11 mouse cellular contexts compared by ENCODE assay signal in the genomic region with DNA sequence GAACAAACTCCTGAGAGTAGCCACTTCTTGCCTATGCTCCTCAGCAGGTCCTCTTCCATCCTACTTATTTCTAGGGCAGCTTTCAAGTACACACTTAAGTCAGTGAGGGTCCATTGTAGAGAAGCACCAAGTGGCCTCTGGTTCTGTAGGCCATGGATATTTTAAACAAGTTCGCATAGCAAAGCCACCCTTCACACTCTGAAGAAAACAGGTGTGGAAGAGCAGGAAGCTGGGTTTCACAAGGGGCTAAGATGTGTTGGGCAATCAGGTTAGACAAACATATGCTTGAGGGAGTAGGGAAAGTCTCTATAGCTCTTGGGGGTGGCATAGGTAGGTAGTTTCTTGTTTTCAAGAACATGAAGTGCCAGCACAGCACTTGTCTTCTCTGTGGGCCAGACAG. TPM values are rescaled to one million over a fixed set of nuclear protein-coding genes. Genes with fewer than 3 reads are reported as not detected.
"Had no signal": no experiment of that assay in that cellular context is flagged by ENCODE, and none has a peak within 500 bp of the region (broad histone marks: within the 10 kb centered on the region; RNA-seq: fewer than 3 reads in every experiment).

No protein-coding gene starts in this region.

- H3K4me3 ChIP-seq: intestine, embryonic 15.5 days; kidney, embryonic 15.5 days; midbrain, embryonic 13.5 days; stomach, embryonic 15.5 days had no signal

- DNase-seq: kidney, adult 2 months; kidney, postnatal 14 days; layer of hippocampus, adult 9-11 months; left cerebral cortex, postnatal 4 days; right cerebral cortex, postnatal 14 days; thymus, postnatal 36 days had no signal

- H3K27me3 ChIP-seq: intestine, embryonic 15.5 days; kidney, embryonic 15.5 days; midbrain, embryonic 13.5 days; stomach, embryonic 15.5 days had no signal

- H3K27ac ChIP-seq: intestine, embryonic 15.5 days; kidney, embryonic 15.5 days; midbrain, embryonic 13.5 days; stomach, embryonic 15.5 days had no signal

- H3K9me3 ChIP-seq: intestine, embryonic 15.5 days; kidney, embryonic 15.5 days; midbrain, embryonic 13.5 days; stomach, embryonic 15.5 days had no signal

- ATAC-seq: intestine, embryonic 15.5 days; midbrain, embryonic 13.5 days had no signal

- H3K9ac ChIP-seq: intestine, embryonic 15.5 days; kidney, embryonic 15.5 days; midbrain, embryonic 13.5 days; stomach, embryonic 15.5 days had no signal

- H3K4me2 ChIP-seq: intestine, embryonic 15.5 days; kidney, embryonic 15.5 days; liver, embryonic 11.5 days; midbrain, embryonic 13.5 days; stomach, embryonic 15.5 days had no signal

- H3K4me1 ChIP-seq: intestine, embryonic 15.5 days; midbrain, embryonic 13.5 days; stomach, embryonic 15.5 days had no signal

RNA-seq across cellular contexts. Expression of gene Tgm4, which starts 50.8 kb away (rescaled TPM):
- polyA plus RNA-seq: kidney, adult 2 months had no signal
